ENCODE assay signal across 11 mouse cellular contexts in the genomic region with DNA sequence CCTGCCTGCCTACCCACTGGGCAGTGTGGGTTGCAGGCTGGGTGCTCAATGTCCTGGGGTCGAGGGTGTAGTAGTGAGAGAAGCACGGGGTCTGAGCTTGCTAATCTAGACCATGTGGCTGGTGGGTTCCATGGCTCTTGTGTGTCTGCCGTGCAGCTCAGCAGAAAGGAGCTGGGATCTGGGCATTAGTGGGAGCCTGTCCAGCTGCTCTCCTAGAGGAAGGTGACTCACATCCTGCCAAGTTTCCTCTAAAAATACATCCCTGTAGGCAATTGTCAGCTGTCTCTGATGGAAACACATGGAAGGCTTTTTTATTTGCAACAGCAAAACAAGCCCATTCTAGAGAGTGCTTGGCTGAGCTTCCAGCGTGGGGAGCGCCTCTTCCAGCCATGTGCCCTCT. TPM values are rescaled to one million over a fixed set of nuclear protein-coding genes. Genes with fewer than 3 reads are reported as not detected.
"Had no signal": no experiment of that assay in that cellular context is flagged by ENCODE, and none has a peak within 500 bp of the region (broad histone marks: within the 10 kb centered on the region; RNA-seq: fewer than 3 reads in every experiment).

No protein-coding gene starts in this region.

RNA-seq across cellular contexts. Expression of a gene that starts 19.9 kb away (rescaled TPM):
- polyA plus RNA-seq: inflammation-experienced regulatory T-cells, adult 6 months had no signal

RNA-seq across cellular contexts. Expression of a gene that starts 44.3 kb away (rescaled TPM):
- polyA plus RNA-seq: heart, embryonic 16.5 days; heart, postnatal 0 days; hindbrain, embryonic 10.5 days; hindbrain, embryonic 12.5 days; hindbrain, postnatal 0 days; inflammation-experienced regulatory T-cells, adult 6 months; intestine, embryonic 14.5 days; intestine, postnatal 0 days; kidney, adult 2 months; kidney, embryonic 15.5 days; kidney, postnatal 0 days had no signal
